Mouse (Mus musculus): ENCODE data around the gene Klhl18.

DNA sequence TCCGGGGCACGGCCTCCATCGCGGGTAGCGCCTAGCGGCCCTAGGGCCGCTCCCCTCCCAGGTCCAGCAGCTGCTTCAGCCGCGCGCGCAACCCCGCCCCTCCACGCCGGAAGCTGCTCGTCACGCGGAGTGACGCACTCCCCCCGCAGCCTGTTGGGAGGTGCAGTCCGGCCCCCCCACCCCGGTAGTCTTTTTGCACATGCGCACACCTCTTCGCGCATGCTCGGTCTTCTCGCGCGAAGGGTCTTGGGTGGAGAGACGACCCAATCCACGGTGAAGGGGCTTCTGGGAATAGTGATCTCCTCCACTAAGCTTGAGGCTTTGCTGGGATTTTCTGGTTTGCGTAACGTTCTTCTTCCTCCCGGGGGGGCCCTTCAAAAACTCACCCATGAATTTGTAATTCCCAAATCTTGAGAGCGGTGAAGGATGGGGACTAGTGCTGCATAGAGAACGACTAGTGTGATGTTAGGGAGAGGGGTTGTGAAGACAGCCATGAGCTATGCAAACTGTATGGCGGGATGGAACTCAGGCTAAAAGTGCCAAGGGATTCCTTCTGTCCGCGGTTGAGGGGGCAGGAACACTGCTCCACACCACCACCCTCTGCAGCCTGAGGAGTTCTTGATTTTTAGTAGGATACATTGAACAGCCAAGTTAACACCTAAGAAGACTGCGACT, 68.3 kb downstream of the Klhl18 start, which contains the start of gene Ptpn23:
- TF ChIP-seq CTCF (conservative IDR thresholded peaks at IDR 0.05; ENCODE audit: low read length) (no peak), NANOG (IDR thresholded peaks at IDR 0.05; ENCODE audit: borderline replicate concordance, low read length) (no peak)

All from E14TG2a.4 (cell line).